Mouse (Mus musculus) heart, embryonic 12.5 days (tissue): ENCODE data around the gene Mcl1. TPM values are rescaled to one million over a fixed set of nuclear protein-coding genes. Genes with fewer than 3 reads are reported as not detected.

Source experiments
- ATAC-seq: fragments of 200-750 bp; cut with Nextera tagmentation; 2 replicates; pipeline ENCODE4 v1.8.0; 2017; ENCODE audit warnings: moderate TSS enrichment, moderate library complexity; ENCODE audit not compliant: insufficient number of reproducible peaks, low FRiP score
- H3K27ac ChIP-seq: fragments of 300-500 bp; sonication (generic); 2 replicates; pipeline ENCODE4 v1.5.1; 2016; ENCODE audit warnings: mild to moderate bottlenecking, moderate library complexity; ENCODE audit not compliant: poor library complexity, severe bottlenecking
- H3K27me3 ChIP-seq: fragments of 300-500 bp; sonication (generic); replicated peaks from 2 replicates; pipeline ENCODE4 v1.6.1; 2016; ENCODE audit warnings: mild to moderate bottlenecking, moderate library complexity
- H3K36me3 ChIP-seq: fragments of 300-500 bp; sonication (generic); 2 replicates; pipeline ENCODE4 v1.6.1; 2016; ENCODE audit warnings: mild to moderate bottlenecking, moderate library complexity
- H3K4me1 ChIP-seq: fragments of 300-500 bp; sonication (generic); replicated peaks from 2 replicates; pipeline ENCODE4 v1.6.1; 2016; ENCODE audit warnings: mild to moderate bottlenecking
- H3K4me2 ChIP-seq: fragments of 300-500 bp; sonication (generic); 2 replicates; pipeline ENCODE4 v1.6.1; 2016; ENCODE audit warnings: mild to moderate bottlenecking, moderate library complexity
- H3K4me3 ChIP-seq: fragments of 300-500 bp; sonication (generic); 2 replicates; pipeline ENCODE4 v1.5.1; 2016; ENCODE audit warnings: mild to moderate bottlenecking
- H3K9ac ChIP-seq: fragments of 300-500 bp; sonication (generic); 2 replicates; pipeline ENCODE4 v1.6.1; 2016; ENCODE audit warnings: mild to moderate bottlenecking, moderate library complexity
- H3K9me3 ChIP-seq: fragments of 300-500 bp; sonication (generic); replicated peaks from 2 replicates; pipeline ENCODE4 v1.6.1; 2016; ENCODE audit warnings: mild to moderate bottlenecking, moderate library complexity
- WGBS: fragments of 180-500 bp; shearing (Covaris S2); methylation state at CpG from one replicate; pipeline ENCODE4 v1.1.7; 2016; 5-methylcytosine and 5-hydroxymethylcytosine counted together
- polyA plus RNA-seq: library from polyadenylated mRNA; unstranded; fragments of >200 nt; fragmentation: Nextera tagmentation; extraction: Ambion mirVana; gene quantifications from 2 replicates; pipeline ENCODE4 v1.2.1, GENCODE M21; 2016

Gene Mcl1
- polyA plus RNA-seq, 1 experiment from 2014 or later, result 66.9 TPM

- Histone ChIP-seq H3K9ac (no peak overlapping the region), H3K4me1 (peaks cover 75% of the 10 kb centered on the region), H3K27me3 (no peaks in the 10 kb centered on the region), H3K27ac (no peak overlapping the region), H3K4me2 (no peak overlapping the region), H3K36me3 (no peaks in the 10 kb centered on the region), H3K4me3 (no peak overlapping the region), H3K9me3 (no peaks in the 10 kb centered on the region)
- ATAC-seq, result no peak
- 51% methylated on average over 15 of the region's 15 CpGs for WGBS
These were observed 18.3 kb downstream of the Mcl1 start for GRCm38 (mm10) chr3:95676745-95677419.

GRCm38 (mm10) chr3:95677420-95678090, 19.0 kb downstream of the Mcl1 start:
- Histone ChIP-seq H3K36me3 (no peaks in the 10 kb centered on the region), H3K4me2 (no peak overlapping the region), H3K9me3 (no peaks in the 10 kb centered on the region), H3K27ac (0 out of 2 replicates have a peak overlapping the region, but pooled peaks have one; percentile 3), H3K9ac (no peak overlapping the region; the same call in 1 of the 2 replicates), H3K4me3 (no peak overlapping the region), H3K4me1 (peaks cover 72% of the 10 kb centered on the region), H3K27me3 (no peaks in the 10 kb centered on the region)
- 69% methylated on average over 19 of the region's 19 CpGs for WGBS
- no peak for ATAC-seq

GRCm38 (mm10) chr3:95679551-95679950, 21.0 kb downstream of the Mcl1 start:
- peaks cover 61% of the 10 kb centered on the region for H3K4me1 ChIP-seq
- H3K9ac ChIP-seq, result no peak overlapping the region
- 87% methylated on average over 8 of the region's 8 CpGs for WGBS
- no peak overlapping the region for H3K4me2 ChIP-seq
- no peaks in the 10 kb centered on the region for H3K36me3 ChIP-seq
- H3K27me3 ChIP-seq, result no peaks in the 10 kb centered on the region
- no peaks in the 10 kb centered on the region for H3K9me3 ChIP-seq
- ATAC-seq, result no peak
- H3K4me3 ChIP-seq, result no peak overlapping the region
- H3K27ac ChIP-seq, result no peak overlapping the region

DNA sequence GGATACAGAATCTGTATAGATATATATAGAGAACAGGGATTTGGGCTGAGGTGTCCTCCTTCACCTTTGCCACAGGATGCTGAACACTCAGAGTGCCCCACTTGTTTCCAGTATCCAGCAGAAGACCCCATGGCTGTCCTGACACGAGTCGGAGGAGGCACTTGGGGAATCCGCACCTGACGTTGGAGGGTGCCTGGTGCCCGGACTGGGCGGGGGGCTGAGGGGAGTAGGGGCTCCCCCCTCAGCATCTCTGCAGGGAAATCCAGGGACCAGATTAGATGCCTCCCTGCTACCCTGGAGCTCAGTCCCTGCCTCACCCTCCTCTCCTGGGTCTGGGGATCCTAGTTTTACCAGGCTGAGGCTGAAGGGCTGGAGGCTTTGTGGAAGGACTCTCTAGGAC, 22.1 kb downstream of the Mcl1 start:
- ATAC-seq, result no peak
- Histone ChIP-seq H3K4me3 (no peak overlapping the region), H3K27ac (no peak overlapping the region), H3K4me2 (peak overlapping the region; percentile 38; the same call in 1 of the 2 replicates), H3K4me1 (peaks cover 61% of the 10 kb centered on the region), H3K36me3 (no peaks in the 10 kb centered on the region), H3K9me3 (no peaks in the 10 kb centered on the region), H3K9ac (peak overlapping the region; percentile 43), H3K27me3 (no peaks in the 10 kb centered on the region)
- 72% methylated on average over 6 of the region's 6 CpGs for WGBS

- no peak overlapping the region for H3K4me3 ChIP-seq
- peak overlapping the region; percentile 13; the same call in 1 of the 2 replicates for H3K9ac ChIP-seq
- H3K27ac ChIP-seq, result no peak overlapping the region
- no peaks in the 10 kb centered on the region for H3K9me3 ChIP-seq
- no peak for ATAC-seq
- H3K27me3 ChIP-seq, result no peaks in the 10 kb centered on the region
- WGBS, result 20% methylated on average over 11 of the region's 11 CpGs
- H3K4me2 ChIP-seq, result peak overlapping the region; percentile 38
- H3K4me1 ChIP-seq, result peaks cover 60% of the 10 kb centered on the region
- H3K36me3 ChIP-seq, result no peaks in the 10 kb centered on the region
These were observed 22.8 kb downstream of the Mcl1 start for GRCm38 (mm10) chr3:95681365-95681764.

GRCm38 (mm10) chr3:95682878-95683277, 24.3 kb downstream of the Mcl1 start:
- WGBS, result 54% methylated on average over 5 of the region's 5 CpGs

GRCm38 (mm10) chr3:95684846-95685245, 26.3 kb downstream of the Mcl1 start:
- Histone ChIP-seq H3K4me1 (peaks cover 78% of the 10 kb centered on the region), H3K36me3 (no peaks in the 10 kb centered on the region), H3K4me2 (peak overlapping the region; percentile 10; the same call in 1 of the 2 replicates), H3K4me3 (no peak overlapping the region), H3K9ac (0 out of 2 replicates have a peak overlapping the region, but pooled peaks have one; percentile 31), H3K27ac (no peak overlapping the region), H3K27me3 (no peaks in the 10 kb centered on the region), H3K9me3 (no peaks in the 10 kb centered on the region)
- 19% methylated on average over 6 of the region's 8 CpGs for WGBS
- peak; percentile 14; the same call in 1 of the 2 replicates for ATAC-seq

More at GRCm38 (mm10) chr3:95682878-95683277, 24.3 kb downstream of the Mcl1 start:
- Histone ChIP-seq H3K27ac (no peak overlapping the region), H3K4me1 (peaks cover 60% of the 10 kb centered on the region), H3K9me3 (no peaks in the 10 kb centered on the region), H3K27me3 (no peaks in the 10 kb centered on the region), H3K36me3 (no peaks in the 10 kb centered on the region), H3K4me2 (no peak overlapping the region), H3K9ac (no peak overlapping the region; the same call in 1 of the 2 replicates), H3K4me3 (no peak overlapping the region)
- no peak for ATAC-seq

DNA sequence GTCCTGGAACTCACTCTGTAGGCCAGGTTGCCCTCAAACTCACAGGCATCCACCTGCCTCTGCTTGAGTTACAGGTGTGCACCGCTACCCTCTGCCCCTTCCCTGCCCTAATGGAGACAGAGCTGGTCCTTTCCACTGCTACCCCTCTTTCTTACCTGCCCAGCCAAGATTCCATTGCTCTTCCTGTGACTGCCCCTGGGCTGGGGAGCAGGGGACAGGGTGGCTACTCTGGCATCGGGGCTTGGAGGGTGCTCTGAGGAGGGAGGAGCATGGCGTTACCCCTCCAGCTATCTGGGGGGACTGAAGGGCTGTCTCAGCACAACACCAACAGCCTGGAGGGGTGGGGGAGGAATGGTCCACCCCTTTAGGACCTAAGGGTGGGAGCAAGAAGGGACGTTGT, 26.7 kb downstream of the Mcl1 start:
- H3K9ac ChIP-seq, result no peak overlapping the region
- no peaks in the 10 kb centered on the region for H3K36me3 ChIP-seq
- ATAC-seq, result no peak
- peaks cover 82% of the 10 kb centered on the region for H3K4me1 ChIP-seq
- H3K4me2 ChIP-seq, result no peak overlapping the region
- H3K4me3 ChIP-seq, result no peak overlapping the region
- no peaks in the 10 kb centered on the region for H3K27me3 ChIP-seq
- H3K27ac ChIP-seq, result no peak overlapping the region
- WGBS, result 73% methylated on average over 4 of the region's 4 CpGs
- H3K9me3 ChIP-seq, result no peaks in the 10 kb centered on the region

GRCm38 (mm10) chr3:95685701-95686100, 27.1 kb downstream of the Mcl1 start:
- H3K27ac ChIP-seq, result no peak overlapping the region
- H3K36me3 ChIP-seq, result no peaks in the 10 kb centered on the region
- H3K4me1 ChIP-seq, result peaks cover 84% of the 10 kb centered on the region
- H3K9ac ChIP-seq, result no peak overlapping the region
- no peaks in the 10 kb centered on the region for H3K27me3 ChIP-seq
- no peak overlapping the region for H3K4me2 ChIP-seq
- H3K4me3 ChIP-seq, result no peak overlapping the region
- no peaks in the 10 kb centered on the region for H3K9me3 ChIP-seq
- ATAC-seq, result no peak
- 77% methylated on average over 2 of the region's 2 CpGs for WGBS

GRCm38 (mm10) chr3:95686492-95687167, 28.0 kb downstream of the Mcl1 start:
- Histone ChIP-seq H3K9ac (peak overlapping the region; percentile 75; the same call in 1 of the 2 replicates), H3K27me3 (no peaks in the 10 kb centered on the region), H3K9me3 (no peaks in the 10 kb centered on the region), H3K4me1 (peaks cover 75% of the 10 kb centered on the region), H3K4me3 (peak overlapping the region; percentile 50; the same call in 1 of the 2 replicates), H3K36me3 (no peaks in the 10 kb centered on the region), H3K4me2 (peak overlapping the region; percentile 90), H3K27ac (no peak overlapping the region)
- WGBS, result 41% methylated on average over 9 of the region's 10 CpGs
- ATAC-seq, result 0 out of 2 replicates have a peak, but pooled peaks have one; percentile 2

- Histone ChIP-seq H3K4me1 (peaks cover 72% of the 10 kb centered on the region), H3K9me3 (no peaks in the 10 kb centered on the region), H3K9ac (peak overlapping the region; percentile 75), H3K36me3 (no peaks in the 10 kb centered on the region), H3K27me3 (no peaks in the 10 kb centered on the region), H3K27ac (peak overlapping the region; percentile 52; the same call in 1 of the 2 replicates), H3K4me2 (peak overlapping the region; percentile 90), H3K4me3 (peak overlapping the region; percentile 50)
- 0 out of 2 replicates have a peak, but pooled peaks have one; percentile 10 for ATAC-seq
- 12% methylated on average over 4 of the region's 4 CpGs for WGBS
These were observed 28.6 kb downstream of the Mcl1 start for GRCm38 (mm10) chr3:95687168-95687523.
